Mouse (Mus musculus) gastrocnemius, adult 2 months (tissue): Measurements from ENCODE around the gene Dip2a. TPM values are rescaled to one million over a fixed set of nuclear protein-coding genes. Genes with fewer than 3 reads are reported as not detected.

ENCODE experiments used
- DNase-seq: peaks from one replicate; pipeline ENCODE4 v3.0.0; 2022
- H3K27ac ChIP-seq: fragments of 200-600 bp; 2 replicates; pipeline ENCODE4 v1.8.1; 2022; ENCODE audit warnings: mild to moderate bottlenecking
- H3K4me3 ChIP-seq: fragments of 200-600 bp; 2 replicates; pipeline ENCODE4 v1.8.1; 2022; ENCODE audit warnings: mild to moderate bottlenecking, moderate library complexity
- CTCF ChIP-seq: fragments of 200-600 bp; IDR thresholded peaks from 2 replicates; pipeline ENCODE4 v1.8.1; 2022; ENCODE audit warnings: antibody characterized with exemption, mild to moderate bottlenecking, moderate library complexity
- intact Hi-C: fragments of 180-260 bp; cut with DNase I; formaldehyde crosslinking; loops from one replicate; pipeline ENCODE4 v1.15.1; 2025
- total RNA-seq, 2 experiments: library from RNA; stranded (reverse); gene quantifications; 2 replicates each; pipeline ENCODE4 v1.2.3; 2021

Gene Dip2a
- total RNA-seq, 2 experiments from 2014 or later: 3.8 to 5.0 TPM

- no peak overlapping the region for H3K27ac ChIP-seq
- DNase-seq: no peak
Observed at GRCm38 (mm10) chr10:76255617-76256016, 89.5 kb downstream of the Dip2a start.

GRCm38 (mm10) chr10:76253536-76253935 lies 91.6 kb downstream of the Dip2a start, which contains the start of gene S100b:
TSS of gene S100b (plus strand) at chr10:76253853.
- intact Hi-C loops: no loop called here
- H3K4me3 ChIP-seq: peak within 1 kb of the TSS; percentile 50
- DNase-seq: peak; percentile 57
- TF ChIP-seq CTCF: no peak
- H3K27ac ChIP-seq: no peak within 1 kb of the TSS

More at GRCm38 (mm10) chr10:76255617-76256016, 89.5 kb downstream of the Dip2a start:
- TF ChIP-seq CTCF: no peak
- intact Hi-C loops: no loop called here
- no peak overlapping the region for H3K4me3 ChIP-seq

GRCm38 (mm10) chr10:76253079-76253478 lies 92.0 kb downstream of the Dip2a start:
- no peak for DNase-seq
- Histone ChIP-seq H3K4me3 (no peak overlapping the region), H3K27ac (no peak overlapping the region)
- no peak for TF ChIP-seq CTCF
- intact Hi-C loops: no loop called here

GRCm38 (mm10) chr10:76250870-76251269 lies 94.2 kb downstream of the Dip2a start:
- intact Hi-C loops: no loop called here
- no peak overlapping the region for H3K27ac ChIP-seq
- no peak overlapping the region for H3K4me3 ChIP-seq
- no peak for TF ChIP-seq CTCF
- DNase-seq: no peak

GRCm38 (mm10) chr10:76248647-76248968 lies 96.5 kb downstream of the Dip2a start:
- DNase-seq: no peak
- intact Hi-C loops: no loop called here
- TF ChIP-seq CTCF: no peak
- no peak overlapping the region for H3K27ac ChIP-seq
- H3K4me3 ChIP-seq: no peak overlapping the region

GRCm38 (mm10) chr10:76247960-76248646 lies 97.0 kb downstream of the Dip2a start:
- H3K27ac ChIP-seq: no peak overlapping the region
- H3K4me3 ChIP-seq: no peak overlapping the region
- no peak for TF ChIP-seq CTCF
- no peak for DNase-seq
- intact Hi-C loops: no loop called here

- intact Hi-C loops: no loop called here
- TF ChIP-seq CTCF: no peak
- H3K4me3 ChIP-seq: no peak overlapping the region
- no peak for DNase-seq
- H3K27ac ChIP-seq: no peak overlapping the region
Observed at GRCm38 (mm10) chr10:76246601-76247000, 98.5 kb downstream of the Dip2a start.

GRCm38 (mm10) chr10:76245106-76245505 lies 100.0 kb downstream of the Dip2a start:
- no peak for TF ChIP-seq CTCF
- H3K4me3 ChIP-seq: no peak overlapping the region
- no peak for DNase-seq
- no peak overlapping the region for H3K27ac ChIP-seq
- intact Hi-C loops: no loop called here

- H3K4me3 ChIP-seq: no peak overlapping the region
- intact Hi-C loops: no loop called here
- no peak overlapping the region for H3K27ac ChIP-seq
- DNase-seq: no peak
- no peak for TF ChIP-seq CTCF
Observed at GRCm38 (mm10) chr10:76239401-76239800, 105.7 kb downstream of the Dip2a start.

GRCm38 (mm10) chr10:76237341-76238225 lies 107.5 kb downstream of the Dip2a start, which contains the start of gene Prmt2:
TSS of gene Prmt2 (minus strand) at chr10:76237865.
- intact Hi-C loops: no loop called here
- Histone ChIP-seq H3K4me3 (peak within 1 kb of the TSS; percentile 87), H3K27ac (peak within 1 kb of the TSS; percentile 88)
- peak; percentile 93 for DNase-seq
- TF ChIP-seq CTCF: peak; percentile 30; the same call in 1 of the 2 replicates

GRCm38 (mm10) chr10:76229627-76230026 lies 115.5 kb downstream of the Dip2a start:
- DNase-seq: no peak
- peak; percentile 42 for TF ChIP-seq CTCF
- intact Hi-C loops: no loop called here
- Histone ChIP-seq H3K4me3 (no peak overlapping the region), H3K27ac (no peak overlapping the region)

- no peak for DNase-seq
- intact Hi-C loops: no loop called here
- H3K4me3 ChIP-seq: no peak overlapping the region
- H3K27ac ChIP-seq: no peak overlapping the region
- TF ChIP-seq CTCF: no peak
Observed at GRCm38 (mm10) chr10:76225944-76226343, 119.1 kb downstream of the Dip2a start.

GRCm38 (mm10) chr10:76218240-76218639 lies 126.9 kb downstream of the Dip2a start:
- intact Hi-C loops: no loop called here
- H3K27ac ChIP-seq: no peak overlapping the region
- TF ChIP-seq CTCF: no peak
- no peak overlapping the region for H3K4me3 ChIP-seq
- DNase-seq: no peak
